Mouse (Mus musculus) lung, postnatal 14 days (tissue): ENCODE results near the gene 3830406C13Rik.

Experiments
- DNase-seq: peaks from one replicate; pipeline ENCODE4 v3.0.0; 2021

The 3830406C13Rik gene

DNA sequence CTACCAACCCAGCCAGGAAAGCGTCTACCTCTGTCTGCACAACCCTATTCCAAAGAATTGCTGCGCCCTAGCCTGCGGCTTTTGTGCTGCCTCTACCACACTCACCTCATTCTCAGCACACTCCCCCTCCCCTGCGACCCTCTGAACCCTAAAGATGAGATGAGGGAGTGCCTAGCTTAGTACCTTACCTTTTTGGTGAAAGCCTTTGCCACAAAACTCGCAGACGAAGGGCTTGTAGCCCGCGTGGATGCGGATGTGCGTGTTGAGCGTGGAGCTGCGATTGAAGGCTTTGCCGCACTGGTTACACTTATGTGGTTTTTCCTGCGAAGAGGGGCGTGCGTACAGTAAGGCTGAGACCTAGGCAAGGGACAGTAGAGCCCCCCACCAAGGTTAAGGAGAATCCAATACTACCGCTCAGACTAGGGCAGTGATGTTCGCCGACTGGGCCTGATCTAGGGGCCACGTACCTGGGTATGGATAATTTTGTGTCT is 59.5 kb downstream of the 3830406C13Rik start:
- no peak for DNase-seq

DNA sequence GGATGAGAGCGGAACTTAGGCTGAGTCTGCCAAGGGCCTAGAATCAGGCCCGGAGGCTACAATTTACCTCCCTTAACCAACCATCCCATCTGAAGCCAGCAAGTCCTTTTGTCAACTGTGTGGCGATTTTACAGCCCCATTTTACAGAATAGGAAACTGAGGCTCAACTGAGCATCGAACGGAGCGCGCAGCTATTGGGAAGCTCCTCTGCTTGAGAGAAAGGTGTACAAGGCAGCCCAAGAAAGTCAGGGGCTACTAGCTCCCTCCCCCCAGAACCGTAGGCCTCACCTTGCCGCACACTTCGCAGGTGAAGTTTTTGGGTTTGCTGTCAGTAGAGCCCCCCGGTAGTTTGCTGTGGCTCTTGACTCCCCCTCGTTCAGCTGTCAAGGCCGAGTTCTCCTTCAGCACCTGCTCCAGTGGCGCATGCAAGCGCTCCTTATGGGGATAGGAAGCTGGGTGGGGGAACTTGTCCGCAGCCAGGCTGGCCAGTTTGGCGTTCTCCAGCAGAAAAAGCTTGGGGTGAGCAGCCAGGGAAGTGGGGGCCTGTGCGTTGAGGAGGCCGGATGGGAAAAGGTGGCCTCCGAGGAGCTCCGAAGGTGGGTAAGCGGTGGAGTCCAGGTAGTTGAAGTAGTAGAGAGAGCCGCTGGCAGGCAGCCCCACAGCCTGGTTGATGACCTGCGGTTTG is 60.2 kb downstream of the 3830406C13Rik start:
- DNase-seq, result no peak

DNA sequence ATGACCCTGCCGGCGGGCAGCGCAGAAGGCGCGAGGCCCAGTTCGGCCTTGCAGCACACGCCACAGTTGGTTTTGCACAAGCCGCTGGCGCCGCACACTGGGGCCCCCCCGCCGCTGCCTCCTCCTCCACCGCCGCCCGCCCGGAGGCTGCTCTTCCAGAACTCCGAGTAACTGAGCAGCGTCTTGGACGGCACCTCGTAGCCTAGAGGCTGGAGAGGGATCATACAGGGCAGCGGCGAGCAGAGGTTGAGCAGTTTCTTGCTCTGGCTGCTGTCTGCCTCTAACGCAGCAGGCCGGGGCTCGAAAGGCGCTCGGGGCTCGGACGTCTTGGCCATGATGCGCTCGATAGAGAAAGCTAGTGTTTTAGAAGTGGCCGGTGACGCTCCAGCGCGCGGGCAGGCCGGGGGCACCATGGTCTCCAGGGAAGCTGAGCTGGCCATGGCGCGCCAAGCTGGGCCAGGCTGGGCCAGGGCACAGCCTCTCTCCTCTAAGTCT is 60.8 kb downstream of the 3830406C13Rik start:
- DNase-seq, result no peak

GRCm38 (mm10) chr14:12345241-12345921 is 61.4 kb downstream of the 3830406C13Rik start:
- no peak for DNase-seq

DNA sequence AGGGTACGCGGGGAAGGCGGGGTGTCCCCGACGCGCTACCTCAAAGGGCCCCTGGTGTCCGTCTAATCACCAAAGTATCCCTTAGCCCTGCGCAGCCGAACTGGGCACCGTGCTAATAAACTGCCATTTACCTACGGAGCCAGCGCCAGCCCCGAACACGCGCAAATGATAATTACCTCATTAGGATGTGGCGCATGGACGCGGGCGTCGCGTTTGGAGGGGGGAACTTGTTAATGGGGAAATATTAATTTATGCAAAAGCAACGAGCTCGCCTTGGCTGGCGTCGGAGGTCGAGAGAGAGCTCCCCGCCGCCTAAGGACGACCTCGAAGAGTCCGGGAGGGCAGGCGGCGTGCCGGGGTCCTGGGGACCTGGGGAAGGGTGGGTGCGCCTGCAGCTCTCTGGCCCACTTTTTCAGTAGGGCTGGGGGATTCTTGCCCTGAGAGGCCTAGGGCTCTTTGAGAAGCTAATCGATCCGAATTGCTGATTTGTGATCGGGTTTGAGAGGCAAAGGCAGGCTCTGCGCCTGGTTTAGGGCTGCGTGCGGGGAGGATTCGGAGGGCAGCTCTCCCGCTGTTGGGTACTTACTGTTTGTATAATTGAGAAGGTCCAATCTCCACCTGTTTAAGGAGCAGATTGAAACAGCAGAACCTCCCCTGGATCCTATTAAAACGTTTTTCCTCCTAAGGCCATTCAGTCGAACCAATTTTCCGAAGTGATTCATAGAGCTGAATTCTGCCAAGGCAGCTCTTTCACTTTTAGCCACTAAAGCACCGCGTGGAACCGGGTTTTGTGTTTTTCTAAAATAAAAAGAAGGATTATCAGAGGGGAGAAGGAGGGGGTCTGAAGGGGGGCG is 62.3 kb downstream of the 3830406C13Rik start:
- DNase-seq, result no peak

DNA sequence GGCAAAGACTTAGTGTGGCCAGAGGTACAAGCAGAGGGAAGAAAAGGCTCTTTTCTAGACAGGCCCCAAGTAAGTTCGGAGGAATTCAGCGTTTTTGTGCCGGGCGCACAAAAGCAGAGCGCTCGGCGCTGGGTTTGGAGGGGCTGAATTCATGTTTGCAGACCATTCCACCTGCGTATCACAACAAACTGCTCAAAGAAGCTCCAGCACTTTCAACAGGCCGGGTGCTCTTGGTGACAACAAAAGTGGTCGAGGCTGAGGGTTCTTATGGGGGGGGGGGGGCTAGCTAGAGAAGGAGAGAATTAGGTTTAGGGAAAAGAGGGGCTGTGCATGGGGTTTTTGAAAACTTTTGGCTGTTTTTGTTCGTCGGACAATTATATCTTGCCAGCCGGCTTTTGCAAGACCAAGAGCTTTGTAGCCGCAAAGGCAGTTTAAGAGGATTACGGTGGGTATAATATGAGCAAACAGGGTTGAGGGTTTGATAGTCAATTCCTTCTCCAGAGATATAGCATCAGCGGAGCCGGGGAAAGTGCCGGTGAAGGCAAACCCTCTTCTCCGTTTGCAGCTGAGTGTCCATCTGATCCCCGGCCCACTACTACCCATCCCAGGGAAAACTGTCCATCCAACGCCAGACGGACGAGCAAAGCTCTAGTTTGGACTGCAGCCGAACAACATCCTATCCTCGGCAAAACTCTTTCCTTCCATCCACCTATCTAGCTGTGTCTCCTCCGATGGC is 63.1 kb downstream of the 3830406C13Rik start:
- no peak for DNase-seq

DNA sequence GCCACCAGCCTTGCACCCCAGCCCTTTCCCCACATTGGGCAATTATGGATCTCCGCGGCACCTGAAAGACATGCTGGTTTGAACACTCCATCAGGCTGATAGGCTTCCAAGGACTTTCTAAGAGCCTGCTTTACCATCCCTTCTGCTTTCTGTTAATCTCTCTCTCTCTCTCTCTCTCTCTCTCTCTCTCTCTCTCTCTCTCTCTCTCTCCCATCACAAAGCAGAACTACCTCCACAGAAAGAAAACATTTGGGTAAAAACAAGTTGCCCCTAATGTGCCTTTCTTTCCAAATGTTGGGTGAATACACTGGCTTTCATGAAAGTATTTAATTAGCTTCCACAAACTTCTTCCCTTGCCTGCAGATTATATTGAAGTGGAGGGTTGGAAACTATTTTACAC is 64.1 kb downstream of the 3830406C13Rik start, which contains the start of gene Fezf2:
Gene Fezf2 (minus strand): TSS at position 101 of the 400 bp plus-strand sequence.
- no peak for DNase-seq

GRCm38 (mm10) chr14:12349334-12350090 is 65.5 kb downstream of the 3830406C13Rik start:
- no peak for DNase-seq

DNA sequence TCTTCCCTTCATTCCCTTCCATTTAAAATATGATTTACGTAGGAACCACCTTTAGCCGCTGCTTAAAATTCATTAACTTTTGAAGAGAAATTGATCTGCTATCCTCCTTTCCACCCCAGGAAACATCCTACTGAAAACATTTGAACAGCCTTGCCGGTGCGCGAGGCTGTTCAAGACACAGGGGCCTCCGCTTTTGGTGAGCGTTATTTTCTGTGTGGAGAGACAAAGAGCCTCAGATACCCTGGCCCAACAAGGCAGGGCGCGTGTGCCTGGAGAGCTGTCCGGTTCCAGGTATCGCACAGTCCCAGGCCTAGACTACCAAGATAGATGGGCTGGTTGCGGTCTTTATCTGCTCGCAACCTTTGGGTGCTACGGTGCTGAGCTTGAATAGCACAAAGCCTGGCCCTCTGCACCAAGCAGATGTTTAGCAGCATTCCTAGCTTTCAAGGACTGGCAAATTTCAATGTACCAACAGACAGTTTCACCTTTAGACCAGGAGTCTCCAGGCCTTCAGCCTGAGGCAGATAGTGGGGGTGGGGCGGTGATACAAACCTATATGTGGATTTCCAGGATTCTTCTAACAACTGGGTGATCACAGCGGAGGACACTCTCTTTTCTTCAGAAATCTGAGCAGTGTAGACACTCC is 66.4 kb downstream of the 3830406C13Rik start:
- no peak for DNase-seq
